Mouse (Mus musculus) kidney, postnatal 25 days (tissue): ENCODE measurements at regions not wholly inside any gene's neighbourhood (a gene's known extent, or its start where the extent isn't known, plus 50 kb on each side); places are given as distances from the start of the nearest gene placed in this dataset.

Source experiments
- DNase-seq, 2 experiments: peaks; one replicate each; pipeline ENCODE4 v3.0.0; 2021; ENCODE audit warnings: mixed read lengths in 2 of 2

GRCm38 (mm10) chr4:57362652-57363051 is 61.0 kb upstream of the Ptpn3 start:
- DNase-seq, result no peak

- DNase-seq, result peak; percentile 81
These were observed 64.2 kb upstream of the Palm2 start for GRCm38 (mm10) chr4:57369736-57370373.

GRCm38 (mm10) chr4:57377872-57378271 is 56.2 kb upstream of the Palm2 start:
- no peak for DNase-seq

- no peak for DNase-seq
These were observed 53.8 kb upstream of the Palm2 start for GRCm38 (mm10) chr4:57380063-57380800.

GRCm38 (mm10) chr4:57381306-57381705 is 52.7 kb upstream of the Palm2 start:
- DNase-seq, result no peak
